Mouse (Mus musculus): ENCODE data around the gene Mthfd2. TPM values are rescaled to one million over a fixed set of nuclear protein-coding genes. Genes with fewer than 3 reads are reported as not detected.

Mthfd2 gene
- polyA plus RNA-seq, 1 experiment = 63.8 TPM

DNA sequence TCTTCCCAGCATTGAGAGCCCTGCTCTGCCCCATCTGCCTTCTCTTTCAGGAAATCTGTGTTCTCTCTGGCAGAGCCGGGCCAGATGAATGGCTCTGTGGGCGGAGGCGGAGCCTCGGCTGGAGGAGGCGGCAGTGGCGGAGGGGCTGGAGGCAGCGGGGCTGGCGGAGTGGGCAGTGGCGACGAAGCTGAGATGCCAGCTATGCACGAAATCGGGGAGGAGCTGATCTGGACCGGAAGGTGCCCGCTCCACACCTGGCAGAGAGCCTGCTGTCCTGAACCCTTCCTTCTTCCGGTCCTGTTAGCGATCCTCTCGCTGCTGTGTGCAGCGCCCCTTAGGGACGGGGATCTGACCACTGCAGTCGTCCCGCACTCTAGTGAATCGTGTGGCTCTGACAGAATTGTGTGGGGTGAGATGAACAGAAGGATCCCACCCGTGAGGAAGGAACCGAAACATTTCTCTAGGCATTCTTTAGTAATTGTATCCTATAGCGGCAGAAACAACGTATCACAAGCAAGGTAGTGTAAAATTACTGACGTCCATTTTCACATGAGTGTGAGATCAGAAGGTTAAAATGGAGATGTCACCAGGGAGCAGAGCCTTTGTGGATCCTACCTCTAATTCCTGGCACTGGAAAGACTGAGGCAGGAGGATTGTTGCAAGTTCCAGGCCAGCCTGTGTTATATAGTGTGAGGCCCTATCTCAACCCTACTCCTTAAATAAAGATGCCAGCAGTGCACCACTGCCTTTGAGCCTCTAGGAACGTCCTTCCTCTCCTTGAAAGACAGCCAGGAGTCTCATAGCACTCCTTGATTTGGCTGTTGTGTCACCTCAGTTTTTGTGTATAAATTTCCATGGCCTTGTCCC, 57.3 kb downstream of the Mthfd2 start:
- H3K27me3 ChIP-seq (ENCODE audit: control insufficient read depth, insufficient read depth, low read length, poor library complexity, severe bottlenecking) = no peaks in the 10 kb centered on the region
- no peaks in the 10 kb centered on the region for H3K9me3 ChIP-seq (replicated peaks; ENCODE audit: control insufficient read depth, insufficient read depth, low read length, poor library complexity, severe bottlenecking)
- H3K27ac ChIP-seq (ENCODE audit: insufficient read depth, low read length) = no peak overlapping the region
- no peaks in the 10 kb centered on the region for H3K36me3 ChIP-seq (ENCODE audit: control insufficient read depth, insufficient read depth, low read length, poor library complexity, severe bottlenecking)
- H3K9ac ChIP-seq (ENCODE audit: low read depth, poor library complexity, severe bottlenecking) = peak overlapping the region; percentile 57
- H3K4me1 ChIP-seq (ENCODE audit: control insufficient read depth, insufficient read depth, low read length) = no peaks in the 10 kb centered on the region
- TF ChIP-seq EP300 (IDR thresholded peaks at IDR 0.05; ENCODE audit: insufficient read depth, low read depth, low read length) (peak; percentile 35; the same call in 1 of the 2 replicates), POLR2A (IDR thresholded peaks at IDR 0.05; ENCODE audit: insufficient read depth, low read length) (no peak), CTCF (IDR thresholded peaks at IDR 0.05; ENCODE audit: low read depth, low read length) (peak; percentile 76)
- H3K4me3 ChIP-seq (ENCODE audit: low read depth, low read length) = peak overlapping the region; percentile 92

DNA sequence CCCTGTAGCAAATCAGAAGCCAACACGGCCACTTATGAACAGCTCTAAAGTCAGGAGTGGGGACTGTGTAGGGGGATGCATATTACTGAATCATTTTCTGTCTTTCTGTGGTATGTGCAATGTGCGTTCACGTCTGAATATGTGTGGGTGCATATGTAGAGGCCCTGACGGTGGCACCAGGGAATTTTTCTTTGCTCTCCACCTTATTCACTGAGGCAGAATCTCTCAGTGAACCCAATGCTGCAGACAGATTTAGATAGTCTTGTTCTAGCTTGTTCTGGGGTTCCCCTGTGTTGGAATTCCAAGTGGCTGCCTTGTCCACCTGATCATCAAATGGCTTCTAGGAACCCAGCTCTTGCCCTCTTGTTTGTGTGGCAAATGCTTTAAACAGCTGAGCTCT, 58.1 kb downstream of the Mthfd2 start:
- Histone ChIP-seq H3K36me3 (ENCODE audit: control insufficient read depth, insufficient read depth, low read length, poor library complexity, severe bottlenecking) (no peaks in the 10 kb centered on the region), H3K4me3 (ENCODE audit: low read depth, low read length) (no peak overlapping the region), H3K27ac (ENCODE audit: insufficient read depth, low read length) (no peak overlapping the region), H3K9me3 (replicated peaks; ENCODE audit: control insufficient read depth, insufficient read depth, low read length, poor library complexity, severe bottlenecking) (no peaks in the 10 kb centered on the region), H3K9ac (ENCODE audit: low read depth, poor library complexity, severe bottlenecking) (peak overlapping the region; percentile 57; the same call in 1 of the 2 replicates), H3K27me3 (ENCODE audit: control insufficient read depth, insufficient read depth, low read length, poor library complexity, severe bottlenecking) (no peaks in the 10 kb centered on the region), H3K4me1 (ENCODE audit: control insufficient read depth, insufficient read depth, low read length) (no peaks in the 10 kb centered on the region)
- TF ChIP-seq CTCF (IDR thresholded peaks at IDR 0.05; ENCODE audit: low read depth, low read length) = no peak
- TF ChIP-seq POLR2A (IDR thresholded peaks at IDR 0.05; ENCODE audit: insufficient read depth, low read length) = no peak
- TF ChIP-seq EP300 (IDR thresholded peaks at IDR 0.05; ENCODE audit: insufficient read depth, low read depth, low read length) = no peak

DNA sequence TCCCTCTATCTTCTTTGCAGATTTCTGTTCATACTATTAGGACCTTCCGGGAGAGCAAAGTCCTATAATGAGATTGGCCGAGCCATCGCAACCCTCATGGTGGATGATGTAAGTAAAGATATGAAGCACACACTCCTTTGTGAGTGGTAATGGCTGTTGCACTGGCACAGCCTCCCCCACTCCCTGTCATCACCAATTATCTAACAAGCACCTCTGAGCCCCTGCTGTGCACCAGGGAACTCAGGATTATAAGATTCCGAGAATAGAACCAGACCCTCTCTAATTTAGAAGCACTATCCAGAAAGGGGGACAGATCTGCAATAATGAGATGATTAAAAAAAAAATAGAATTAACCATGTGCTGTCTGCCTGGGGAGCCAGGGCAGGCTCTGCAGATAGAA, 60.1 kb downstream of the Mthfd2 start:
- H3K27ac ChIP-seq (ENCODE audit: insufficient read depth, low read length) = no peak overlapping the region
- TF ChIP-seq EP300 (IDR thresholded peaks at IDR 0.05; ENCODE audit: insufficient read depth, low read depth, low read length) = no peak
- no peaks in the 10 kb centered on the region for H3K9me3 ChIP-seq (replicated peaks; ENCODE audit: control insufficient read depth, insufficient read depth, low read length, poor library complexity, severe bottlenecking)
- no peak overlapping the region for H3K9ac ChIP-seq (ENCODE audit: low read depth, poor library complexity, severe bottlenecking)
- no peak overlapping the region for H3K4me3 ChIP-seq (ENCODE audit: low read depth, low read length)
- no peaks in the 10 kb centered on the region for H3K27me3 ChIP-seq (ENCODE audit: control insufficient read depth, insufficient read depth, low read length, poor library complexity, severe bottlenecking)
- H3K4me1 ChIP-seq (ENCODE audit: control insufficient read depth, insufficient read depth, low read length) = no peaks in the 10 kb centered on the region
- H3K36me3 ChIP-seq (ENCODE audit: control insufficient read depth, insufficient read depth, low read length, poor library complexity, severe bottlenecking) = no peaks in the 10 kb centered on the region

DNA sequence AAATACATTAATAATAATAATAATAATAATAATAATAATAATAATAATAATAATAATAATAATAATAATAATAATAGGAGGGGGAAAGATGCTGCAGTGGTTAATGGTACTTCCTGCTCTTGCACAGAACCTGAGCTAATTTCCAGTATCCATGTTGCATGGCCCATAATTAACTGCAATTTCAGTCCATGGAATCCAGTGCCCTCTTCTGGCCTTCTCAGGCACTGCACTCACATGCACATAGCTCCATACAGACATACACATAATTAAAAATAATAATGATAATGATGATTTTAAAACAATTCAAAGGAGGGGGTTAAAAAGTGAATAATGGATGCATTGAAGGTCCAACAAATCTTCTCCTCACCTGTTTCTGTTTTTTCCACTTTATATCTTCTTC, 60.5 kb downstream of the Mthfd2 start:
- no peak overlapping the region for H3K9ac ChIP-seq (ENCODE audit: low read depth, poor library complexity, severe bottlenecking)
- H3K36me3 ChIP-seq (ENCODE audit: control insufficient read depth, insufficient read depth, low read length, poor library complexity, severe bottlenecking) = no peaks in the 10 kb centered on the region
- no peaks in the 10 kb centered on the region for H3K27me3 ChIP-seq (ENCODE audit: control insufficient read depth, insufficient read depth, low read length, poor library complexity, severe bottlenecking)
- no peak overlapping the region for H3K27ac ChIP-seq (ENCODE audit: insufficient read depth, low read length)
- no peaks in the 10 kb centered on the region for H3K9me3 ChIP-seq (replicated peaks; ENCODE audit: control insufficient read depth, insufficient read depth, low read length, poor library complexity, severe bottlenecking)
- TF ChIP-seq CTCF (IDR thresholded peaks at IDR 0.05; ENCODE audit: low read depth, low read length) (peak; percentile 19), EP300 (IDR thresholded peaks at IDR 0.05; ENCODE audit: insufficient read depth, low read depth, low read length) (no peak)
- no peak overlapping the region for H3K4me3 ChIP-seq (ENCODE audit: low read depth, low read length)
- H3K4me1 ChIP-seq (ENCODE audit: control insufficient read depth, insufficient read depth, low read length) = no peaks in the 10 kb centered on the region

DNA sequence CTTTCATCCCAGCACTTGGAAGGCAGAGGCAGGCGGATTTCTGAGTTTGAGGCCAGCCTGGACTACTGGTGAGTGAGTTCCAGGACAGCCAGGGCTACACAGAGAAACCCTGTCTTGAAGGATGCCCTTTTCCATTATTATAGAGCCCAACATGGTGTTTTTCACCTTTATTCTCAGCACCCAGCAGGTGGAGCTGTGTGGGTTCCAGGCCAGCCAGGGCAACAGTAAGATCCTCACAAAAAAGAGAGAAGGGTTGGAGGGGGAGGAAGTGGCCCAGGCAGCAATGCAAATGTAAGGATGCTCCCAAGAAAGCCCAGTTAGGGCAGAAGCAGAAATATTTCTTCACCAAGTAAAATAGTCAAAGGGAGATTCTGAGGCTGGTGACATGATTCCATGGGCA, 61.2 kb downstream of the Mthfd2 start:
- no peaks in the 10 kb centered on the region for H3K36me3 ChIP-seq (ENCODE audit: control insufficient read depth, insufficient read depth, low read length, poor library complexity, severe bottlenecking)
- no peaks in the 10 kb centered on the region for H3K4me1 ChIP-seq (ENCODE audit: control insufficient read depth, insufficient read depth, low read length)
- no peaks in the 10 kb centered on the region for H3K27me3 ChIP-seq (ENCODE audit: control insufficient read depth, insufficient read depth, low read length, poor library complexity, severe bottlenecking)
- H3K27ac ChIP-seq (ENCODE audit: insufficient read depth, low read length) = no peak overlapping the region
- no peak overlapping the region for H3K4me3 ChIP-seq (ENCODE audit: low read depth, low read length)
- no peak overlapping the region for H3K9ac ChIP-seq (ENCODE audit: low read depth, poor library complexity, severe bottlenecking)
- TF ChIP-seq CTCF (IDR thresholded peaks at IDR 0.05; ENCODE audit: low read depth, low read length) (peak; percentile 33), EP300 (IDR thresholded peaks at IDR 0.05; ENCODE audit: insufficient read depth, low read depth, low read length) (no peak)
- no peaks in the 10 kb centered on the region for H3K9me3 ChIP-seq (replicated peaks; ENCODE audit: control insufficient read depth, insufficient read depth, low read length, poor library complexity, severe bottlenecking)

Other genes with a start within 250 kb of the Mthfd2 start
- gene Pcgf1, start 248.0 kb downstream of the Mthfd2 start, polyA plus RNA-seq (2011; ENCODE audit: insufficient read depth, insufficient read length, low read depth, missing spikeins) = 14.7 and 21.3 TPM in 2 replicates
- not detected in 2 replicates for gene Lbx2, start 239.5 kb downstream of the Mthfd2 start, polyA plus RNA-seq (2011; ENCODE audit: insufficient read depth, insufficient read length, low read depth, missing spikeins)
- gene Ccdc142, start 224.3 kb downstream of the Mthfd2 start, polyA plus RNA-seq (2011; ENCODE audit: insufficient read depth, insufficient read length, low read depth, missing spikeins) = not detected in 2 replicates
- gene Gm42688, start 224.3 kb downstream of the Mthfd2 start, polyA plus RNA-seq (2011; ENCODE audit: insufficient read depth, insufficient read length, low read depth, missing spikeins) = 0.45 and 1.2 TPM in 2 replicates
- 29.5 and 36.4 TPM in 2 replicates for gene Mrpl53, start 216.9 kb downstream of the Mthfd2 start, polyA plus RNA-seq (2011; ENCODE audit: insufficient read depth, insufficient read length, low read depth, missing spikeins)
- 23.3 and 25.4 TPM in 2 replicates for gene Mogs, start 210.4 kb downstream of the Mthfd2 start, polyA plus RNA-seq (2011; ENCODE audit: insufficient read depth, insufficient read length, low read depth, missing spikeins)
- gene Wbp1, start 204.3 kb downstream of the Mthfd2 start, polyA plus RNA-seq (2011; ENCODE audit: insufficient read depth, insufficient read length, low read depth, missing spikeins) = 26.7 and 32.4 TPM in 2 replicates
- gene Ino80b, start 200.5 kb downstream of the Mthfd2 start, polyA plus RNA-seq (2011; ENCODE audit: insufficient read depth, insufficient read length, low read depth, missing spikeins) = 9.0 and 11.6 TPM in 2 replicates
- gene Rtkn, start 190.4 kb downstream of the Mthfd2 start, polyA plus RNA-seq (2011; ENCODE audit: insufficient read depth, insufficient read length, low read depth, missing spikeins) = 10.4 and 10.5 TPM in 2 replicates
- gene Wdr54, start 169.5 kb downstream of the Mthfd2 start, polyA plus RNA-seq (2011; ENCODE audit: insufficient read depth, insufficient read length, low read depth, missing spikeins) = 7.3 and 7.9 TPM in 2 replicates
- gene 1700003E16Rik, start 169.5 kb downstream of the Mthfd2 start, polyA plus RNA-seq (2011; ENCODE audit: insufficient read depth, insufficient read length, low read depth, missing spikeins) = not detected in 2 replicates
- gene Dctn1, start 160.0 kb downstream of the Mthfd2 start, polyA plus RNA-seq (2011; ENCODE audit: insufficient read depth, insufficient read length, low read depth, missing spikeins) = 41.5 and 52.4 TPM in 2 replicates
- gene Slc4a5, start 106.1 kb downstream of the Mthfd2 start, polyA plus RNA-seq (2011; ENCODE audit: insufficient read depth, insufficient read length, low read depth, missing spikeins) = 2.1 and 3.8 TPM in 2 replicates
- gene Mob1a, start 108 bp upstream of the Mthfd2 start, polyA plus RNA-seq (2011; ENCODE audit: insufficient read depth, insufficient read length, low read depth, missing spikeins) = 49.5 and 62.1 TPM in 2 replicates
- gene Bola3, start 23.2 kb upstream of the Mthfd2 start, polyA plus RNA-seq (2011; ENCODE audit: insufficient read depth, insufficient read length, low read depth, missing spikeins) = 37.9 and 38.1 TPM in 2 replicates
- 7.4 and 8.3 TPM in 2 replicates for gene Tet3, start 133.2 kb upstream of the Mthfd2 start, polyA plus RNA-seq (2011; ENCODE audit: insufficient read depth, insufficient read length, low read depth, missing spikeins)
- 42.8 and 48.0 TPM in 2 replicates for gene Dguok, start 181.1 kb upstream of the Mthfd2 start, polyA plus RNA-seq (2011; ENCODE audit: insufficient read depth, insufficient read length, low read depth, missing spikeins)
- gene Actg2, start 210.4 kb upstream of the Mthfd2 start, polyA plus RNA-seq (2011; ENCODE audit: insufficient read depth, insufficient read length, low read depth, missing spikeins) = 1.9 and 2.1 TPM in 2 replicates
- 8.9 and 10.8 TPM in 2 replicates for gene Stambp, start 246.8 kb upstream of the Mthfd2 start, polyA plus RNA-seq (2011; ENCODE audit: insufficient read depth, insufficient read length, low read depth, missing spikeins)

All from ES-Bruce4 (cell line).